Mouse (Mus musculus) MEL (cell line): Measurements from ENCODE around the gene Tmem230. TPM values are rescaled to one million over a fixed set of nuclear protein-coding genes. Genes with fewer than 3 reads are reported as not detected.

Experiments
- DNase-seq: peaks from one replicate; pipeline ENCODE4 v3.0.0; 2011; ENCODE audit warnings: low read depth, low spot score
- H3K27ac ChIP-seq: 2 replicates; pipeline ENCODE4 v1.5.1; 2012; ENCODE audit warnings: low read depth, mild to moderate bottlenecking, control low read depth, low read length, moderate library complexity; ENCODE audit not compliant: control insufficient read depth
- H3K27me3 ChIP-seq, 2 experiments: fragments of 150-350 bp in 1 of 2; sonication (generic) in 1 of 2; 2 replicates each; pipeline ENCODE4 v1.6.1; 2012; ENCODE audit warnings: low read length in 2 of 2, mild to moderate bottlenecking in 2 of 2, improper control_type of control experiment in 1 of 2, moderate library complexity in 1 of 2; ENCODE audit not compliant: insufficient read depth in 2 of 2, control insufficient read depth in 1 of 2
- H3K36me3 ChIP-seq, 2 experiments: 2 replicates each; pipeline ENCODE4 v1.6.1; 2012 to 2014; ENCODE audit warnings: low read length in 2 of 2, improper control_type of control experiment in 1 of 2, inconsistent platforms in 1 of 2, mild to moderate bottlenecking in 1 of 2; ENCODE audit not compliant: insufficient read depth in 2 of 2, control insufficient read depth in 1 of 2
- H3K4me1 ChIP-seq, 2 experiments: fragments of 150-350 bp in 1 of 2; sonication (generic) in 1 of 2; 2 replicates each; pipeline ENCODE4 v1.6.1; 2012; ENCODE audit warnings: low read length in 2 of 2, improper control_type of control experiment in 1 of 2, mild to moderate bottlenecking in 1 of 2; ENCODE audit not compliant: insufficient read depth in 2 of 2, control insufficient read depth in 1 of 2
- H3K4me3 ChIP-seq, 2 experiments: fragments of 150-350 bp in 1 of 2; sonication (generic) in 1 of 2; 2 replicates each; pipeline ENCODE4 v1.5.1; 2012; ENCODE audit warnings: low read depth in 2 of 2, low read length in 2 of 2, mild to moderate bottlenecking in 2 of 2, moderate library complexity in 2 of 2, control low read depth in 1 of 2, improper control_type of control experiment in 1 of 2; ENCODE audit not compliant: control insufficient read depth in 1 of 2, insufficient read depth in 1 of 2
- H3K79me2 ChIP-seq: 2 replicates; pipeline ENCODE4 v1.6.1; 2012; ENCODE audit warnings: mild to moderate bottlenecking, low read length, moderate library complexity; ENCODE audit not compliant: control insufficient read depth, poor library complexity, insufficient read depth
- H3K9ac ChIP-seq: 2 replicates; pipeline ENCODE4 v1.6.1; 2012; ENCODE audit warnings: low read depth, mild to moderate bottlenecking, control low read depth, low read length, moderate library complexity; ENCODE audit not compliant: control insufficient read depth, poor library complexity, severe bottlenecking
- H3K9me3 ChIP-seq: fragments of 150-350 bp; sonication (generic); replicated peaks from 2 replicates; pipeline ENCODE4 v1.6.1; 2012; ENCODE audit warnings: mild to moderate bottlenecking, low read length, improper control_type of control experiment, moderate library complexity; ENCODE audit not compliant: insufficient read depth
- BHLHE40 ChIP-seq: IDR thresholded peaks from 2 replicates; pipeline ENCODE4 v1.6.1; 2012; ENCODE audit warnings: low read depth, mild to moderate bottlenecking, inconsistent platforms, low read length, improper control_type of control experiment, borderline replicate concordance
- CHD2 ChIP-seq: IDR thresholded peaks from 2 replicates; pipeline ENCODE4 v1.6.1; 2011; ENCODE audit warnings: low read length, improper control_type of control experiment
- CTCF ChIP-seq, 3 experiments: IDR thresholded peaks in 2 of 3; conservative IDR thresholded peaks in 1 of 3; 2 replicates each; pipeline ENCODE4 v1.5.1; 2011 to 2012; ENCODE audit warnings: low read length in 3 of 3, low read depth in 2 of 3, mild to moderate bottlenecking in 2 of 3, improper control_type of control experiment in 1 of 3, inconsistent platforms in 1 of 3, mixed read lengths in 1 of 3, moderate library complexity in 1 of 3; ENCODE audit not compliant: control insufficient read depth in 1 of 3, insufficient read depth in 1 of 3, poor library complexity in 1 of 3, severe bottlenecking in 1 of 3
- ETS1 ChIP-seq: IDR thresholded peaks from 2 replicates; pipeline ENCODE4 v1.6.1; 2012; ENCODE audit warnings: low read depth, mild to moderate bottlenecking, inconsistent platforms, low read length, improper control_type of control experiment, moderate library complexity
- GABPA ChIP-seq: IDR thresholded peaks from 2 replicates; pipeline ENCODE4 v1.6.1; 2012; ENCODE audit warnings: low read depth, mild to moderate bottlenecking, inconsistent platforms, low read length, improper control_type of control experiment, moderate library complexity
- GATA1 ChIP-seq: IDR thresholded peaks from 2 replicates; pipeline ENCODE4 v1.6.1; 2011; ENCODE audit warnings: low read depth, low read length, improper control_type of control experiment
- JUND ChIP-seq: IDR thresholded peaks from 2 replicates; pipeline ENCODE4 v1.6.1; 2011; ENCODE audit warnings: low read depth, mild to moderate bottlenecking, improper control_type of control experiment, low read length
- MAX ChIP-seq: IDR thresholded peaks from 2 replicates; pipeline ENCODE4 v1.6.1; 2011; ENCODE audit warnings: low read length, improper control_type of control experiment
- MEF2A ChIP-seq: IDR thresholded peaks from 2 replicates; pipeline ENCODE4 v1.6.1; 2014; ENCODE audit warnings: low read depth, mild to moderate bottlenecking, inconsistent platforms, low read length, improper control_type of control experiment; ENCODE audit not compliant: poor library complexity, insufficient replicate concordance, severe bottlenecking; ENCODE audit errors: extremely low read depth
- MXI1 ChIP-seq: IDR thresholded peaks from 2 replicates; pipeline ENCODE4 v1.6.1; 2011; ENCODE audit warnings: mild to moderate bottlenecking, low read depth, low read length, improper control_type of control experiment
- MYC ChIP-seq: IDR thresholded peaks from 2 replicates; pipeline ENCODE4 v1.6.1; 2011; ENCODE audit warnings: low read depth, mild to moderate bottlenecking, low read length, improper control_type of control experiment, moderate library complexity
- NELFE ChIP-seq: IDR thresholded peaks from 2 replicates; pipeline ENCODE4 v1.6.1; 2011; ENCODE audit warnings: low read depth, low read length, improper control_type of control experiment
- NRF1 ChIP-seq: IDR thresholded peaks from 2 replicates; pipeline ENCODE4 v1.6.1; 2014; ENCODE audit warnings: low read depth, mild to moderate bottlenecking, inconsistent platforms, low read length, improper control_type of control experiment, moderate library complexity; ENCODE audit not compliant: poor library complexity, insufficient read depth, severe bottlenecking
- POLR2A ChIP-seq, 2 experiments: IDR thresholded peaks; 2 replicates each; pipeline ENCODE4 v1.6.1; 2011 to 2012; ENCODE audit warnings: low read length in 2 of 2, mild to moderate bottlenecking in 2 of 2, control low read depth in 1 of 2, improper control_type of control experiment in 1 of 2, low read depth in 1 of 2, moderate library complexity in 1 of 2; ENCODE audit not compliant: control insufficient read depth in 1 of 2, insufficient read depth in 1 of 2, poor library complexity in 1 of 2
- POLR2AphosphoS2 ChIP-seq: IDR thresholded peaks from 2 replicates; pipeline ENCODE4 v1.6.1; 2011; ENCODE audit warnings: low read length, improper control_type of control experiment
- POLR2AphosphoS5 ChIP-seq: IDR thresholded peaks from 2 replicates; pipeline ENCODE4 v1.6.1; 2012; ENCODE audit warnings: low read depth, borderline replicate concordance, mild to moderate bottlenecking, inconsistent platforms, low read length, moderate library complexity, mixed read lengths
- SIN3A ChIP-seq: IDR thresholded peaks from 2 replicates; pipeline ENCODE4 v1.6.1; 2012; ENCODE audit warnings: low read length, improper control_type of control experiment, inconsistent platforms
- SMC3 ChIP-seq: IDR thresholded peaks from 2 replicates; pipeline ENCODE4 v1.6.1; 2011; ENCODE audit warnings: low read depth, low read length, improper control_type of control experiment
- USF1 ChIP-seq: IDR thresholded peaks from 2 replicates; pipeline ENCODE4 v1.6.1; 2014; ENCODE audit warnings: low read depth, mild to moderate bottlenecking, inconsistent platforms, low read length, improper control_type of control experiment, moderate library complexity
- USF2 ChIP-seq, 2 experiments: IDR thresholded peaks; 2 replicates each; pipeline ENCODE4 v1.6.1; 2011 to 2012; ENCODE audit warnings: improper control_type of control experiment in 2 of 2, low read length in 2 of 2, borderline replicate concordance in 1 of 2, inconsistent platforms in 1 of 2, low read depth in 1 of 2, mild to moderate bottlenecking in 1 of 2; ENCODE audit not compliant: insufficient read depth in 1 of 2
- ZC3H11A ChIP-seq: IDR thresholded peaks from 2 replicates; pipeline ENCODE4 v1.6.1; 2012; ENCODE audit warnings: low read depth, mild to moderate bottlenecking, inconsistent platforms, low read length, improper control_type of control experiment
- polyA plus RNA-seq, 2 experiments: library from polyadenylated mRNA; stranded (reverse) in 1 of 2; unstranded in 1 of 2; fragments of >175 nt in 1 of 2; fragments of >200 nt in 1 of 2; gene quantifications; 2 replicates each; pipeline versions ENCODE4 v1.2.1 to v1.2.4; 2012; ENCODE audit warnings: low replicate concordance in 2 of 2, low read depth in 1 of 2; ENCODE audit not compliant: insufficient read length in 2 of 2, insufficient read depth in 1 of 2, missing spikeins in 1 of 2
- total RNA-seq: library from RNA; depleted of rRNA; stranded (reverse); fragments of 300-350 nt; gene quantifications from 2 replicates; pipeline ENCODE4 v1.2.3, GENCODE M21; 2012

The Tmem230 gene
- total and polyA plus RNA-seq, 3 experiments: 9.1 to 21.5 TPM; not detected in 1

DNA sequence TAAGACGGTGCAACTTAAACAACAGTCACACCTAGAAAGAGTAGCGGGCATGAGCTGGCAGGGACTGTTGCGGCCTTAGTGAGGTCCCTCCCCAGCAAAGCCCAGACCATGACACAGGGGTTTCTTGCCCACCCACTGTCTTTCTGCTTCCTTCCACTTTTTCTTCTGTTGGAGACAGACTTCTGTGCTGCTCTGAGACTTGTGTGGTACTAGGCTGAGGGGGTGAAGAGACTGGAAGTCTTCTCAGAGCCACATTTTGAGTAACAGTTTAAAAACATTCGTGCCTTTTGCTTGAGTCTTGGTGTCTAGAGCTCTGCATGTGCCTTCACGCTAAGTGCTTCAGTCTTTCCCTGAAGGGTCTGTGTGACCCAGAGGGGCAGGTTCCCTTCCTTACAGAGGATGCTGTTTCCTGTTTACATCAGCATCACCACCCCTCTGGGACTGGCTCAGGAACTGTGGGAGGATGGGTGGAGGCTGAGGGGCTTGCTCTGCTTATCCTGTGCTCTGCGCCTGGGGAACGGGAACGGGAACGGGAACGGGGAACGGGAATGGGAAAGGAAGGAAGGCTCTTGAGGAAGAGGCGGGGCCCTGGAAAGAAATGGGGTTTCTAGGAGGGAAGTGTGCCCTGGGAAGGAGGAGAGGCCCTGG, 37.0 kb upstream of the Tmem230 start:
- no peak overlapping the region for H3K27ac ChIP-seq
- no peak overlapping the region for H3K4me3 ChIP-seq
- peaks cover 0 to 13% of the 10 kb centered on the region in 2 experiments; a peak in 2 of 4 replicates for H3K36me3 ChIP-seq
- no peak for DNase-seq
- H3K27me3 ChIP-seq: no peaks in the 10 kb centered on the region
- H3K4me1 ChIP-seq: peaks cover 0 to 8% of the 10 kb centered on the region in 2 experiments; a peak in 2 of 4 replicates
- no peak overlapping the region for H3K9ac ChIP-seq
- no peaks in the 10 kb centered on the region for H3K79me2 ChIP-seq
- no peaks in the 10 kb centered on the region for H3K9me3 ChIP-seq
- TF ChIP-seq GATA1 (no peak), SMC3 (no peak), POLR2AphosphoS5 (no peak), POLR2AphosphoS2 (no peak), CHD2 (no peak), GABPA (no peak), NELFE (no peak), JUND (no peak), MXI1 (no peak), MEF2A (no peak)

- Histone ChIP-seq H3K9ac (no peak overlapping the region; the same call in 1 of the 2 replicates), H3K4me1 (peaks cover 0 to 6% of the 10 kb centered on the region in 2 experiments; a peak in 2 of 4 replicates), H3K27ac (peak overlapping the region; percentile 24; the same call in 1 of the 2 replicates)
Observed at GRCm38 (mm10) chr2:132283236-132284070, 35.8 kb upstream of the Tmem230 start.

More at GRCm38 (mm10) chr2:132283236-132284070, 35.8 kb upstream of the Tmem230 start:
- no peak overlapping the region for H3K4me3 ChIP-seq
- TF ChIP-seq CTCF (IDR thresholded peaks at IDR 0.05 in 2 of 3, conservative IDR thresholded peaks at IDR 0.05 in 1 of 3; ENCODE audit: control insufficient read depth in 1 of 3, insufficient read depth in 1 of 3, low read depth in 2 of 3, low read length in 3 of 3, poor library complexity in 1 of 3, severe bottlenecking in 1 of 3) (no peak), ETS1 (0 out of 2 replicates have a peak, but pooled peaks have one; percentile 19), NRF1 (no peak), NELFE (no peak), USF2 (IDR thresholded peaks at IDR 0.05; ENCODE audit: borderline replicate concordance in 1 of 2, insufficient read depth in 1 of 2, low read depth in 1 of 2, low read length in 2 of 2) (no peak), MEF2A (no peak), POLR2AphosphoS2 (no peak), POLR2A (IDR thresholded peaks at IDR 0.05; ENCODE audit: control insufficient read depth in 1 of 2, insufficient read depth in 1 of 2, low read depth in 1 of 2, low read length in 2 of 2, poor library complexity in 1 of 2) (no peak), SMC3 (no peak), MXI1 (peak; percentile 90), BHLHE40 (peak; percentile 95), USF1 (0 out of 2 replicates have a peak, but pooled peaks have one; percentile 28), MAX (peak; percentile 77), SIN3A (peak; percentile 58), MYC (0 out of 2 replicates have a peak, but pooled peaks have one; percentile 54), ZC3H11A (no peak), CHD2 (no peak)
- TF ChIP-seq, all 39 proteins: peak for 7
- Histone ChIP-seq H3K79me2 (0 out of 2 replicates have a peak, but pooled peaks cover 2% of the 10 kb centered on the region), H3K36me3 (peaks cover 0 to 11% of the 10 kb centered on the region in 2 experiments; a peak in 3 of 4 replicates), H3K27me3 (no peaks in the 10 kb centered on the region), H3K9me3 (no peaks in the 10 kb centered on the region)
- DNase-seq: peak; percentile 47
